Mouse (Mus musculus) midbrain, embryonic 11.5 days (tissue): ENCODE measurements around the gene Card10. TPM values are rescaled to one million over a fixed set of nuclear protein-coding genes. Genes with fewer than 3 reads are reported as not detected.

Source experiments
- ATAC-seq: fragments of 200-750 bp; cut with Nextera tagmentation; 2 replicates; pipeline ENCODE4 v1.8.0; 2017; ENCODE audit warnings: moderate TSS enrichment, moderate library complexity; ENCODE audit not compliant: low FRiP score
- DNase-seq: peaks from one replicate; pipeline ENCODE4 v3.0.0; 2015; ENCODE audit warnings: low spot score; ENCODE audit errors: missing footprints
- H3K27ac ChIP-seq: fragments of 300-500 bp; sonication (generic); 2 replicates; pipeline ENCODE4 v1.5.1; 2014; ENCODE audit warnings: low read depth, low read length
- H3K27me3 ChIP-seq: fragments of 300-500 bp; sonication (generic); 2 replicates; pipeline ENCODE4 v1.6.1; 2014; ENCODE audit warnings: mild to moderate bottlenecking, low read length, moderate library complexity, mixed read lengths; ENCODE audit not compliant: control insufficient read depth, insufficient read depth
- H3K36me3 ChIP-seq: fragments of 300-500 bp; sonication (generic); 2 replicates; pipeline ENCODE4 v1.6.1; 2014; ENCODE audit warnings: mild to moderate bottlenecking, low read length, moderate library complexity, mixed read lengths; ENCODE audit not compliant: control insufficient read depth, insufficient read depth
- H3K4me1 ChIP-seq: fragments of 300-500 bp; sonication (generic); 2 replicates; pipeline ENCODE4 v1.6.1; 2014; ENCODE audit warnings: low read length; ENCODE audit not compliant: control insufficient read depth, insufficient read depth
- H3K4me2 ChIP-seq: fragments of 300-500 bp; sonication (generic); 2 replicates; pipeline ENCODE4 v1.6.1; 2014; ENCODE audit warnings: mild to moderate bottlenecking, moderate library complexity
- H3K4me3 ChIP-seq: fragments of 300-500 bp; sonication (generic); 2 replicates; pipeline ENCODE4 v1.5.1; 2014; ENCODE audit warnings: low read depth, low read length
- H3K9ac ChIP-seq: fragments of 300-500 bp; sonication (generic); 2 replicates; pipeline ENCODE4 v1.6.1; 2014; ENCODE audit warnings: low read length
- H3K9me3 ChIP-seq: fragments of 300-500 bp; sonication (generic); 2 replicates; pipeline ENCODE4 v1.6.1; 2016; ENCODE audit warnings: low read length; ENCODE audit not compliant: control insufficient read depth
- WGBS: fragments of 180-500 bp; shearing (Covaris S2); extraction: QIAGEN DNeasy Blood & Tissue Kit; methylation state at CpG from one replicate; pipeline ENCODE4 v1.1.7; 2014; 5-methylcytosine and 5-hydroxymethylcytosine counted together
- polyA plus RNA-seq: library from polyadenylated mRNA; unstranded; fragments of >200 nt; fragmentation: Nextera tagmentation; extraction: Ambion mirVana; gene quantifications from 2 replicates; pipeline ENCODE4 v1.2.1, GENCODE M21; 2014

Card10 gene
- polyA plus RNA-seq, 1 experiment from 2014 or later, result 1.5 TPM

DNA sequence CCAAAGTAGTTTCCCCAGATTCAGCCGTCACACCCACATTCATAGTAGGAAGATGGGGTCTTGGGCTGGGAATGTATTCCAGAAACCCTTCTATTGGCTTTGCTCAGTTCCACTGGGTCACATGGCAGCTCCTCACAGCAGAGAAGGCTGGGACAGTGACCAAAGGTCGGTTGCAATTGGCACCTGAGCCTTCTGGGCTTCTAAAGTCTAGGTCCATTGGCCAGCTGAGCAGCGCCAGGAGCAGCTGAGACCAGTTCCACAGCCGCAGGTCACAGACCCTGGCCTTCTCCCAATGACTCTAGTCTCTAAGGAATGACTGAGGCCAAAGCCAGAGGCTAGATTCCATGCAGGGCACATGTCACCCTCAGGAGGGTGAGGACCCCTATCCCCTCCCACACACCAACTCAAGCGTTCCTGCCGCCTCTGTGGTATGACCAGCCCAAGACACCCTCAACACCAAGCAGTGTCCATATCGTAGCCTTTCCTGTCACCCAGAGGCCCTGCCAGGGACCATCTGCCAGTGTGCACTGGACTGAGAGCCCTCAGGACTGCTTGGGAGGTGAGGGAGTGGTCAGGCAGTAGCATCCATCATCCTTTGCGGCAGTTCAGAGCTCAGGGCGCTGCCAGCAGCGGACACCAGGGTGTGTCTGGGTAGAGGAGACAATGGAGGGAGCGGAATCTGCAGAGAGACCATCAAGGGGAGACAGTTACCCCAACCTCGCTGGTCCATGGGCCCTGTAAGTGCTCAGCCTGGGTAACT is 46.7 kb downstream of the Card10 start:
- Histone ChIP-seq H3K4me1 (0 out of 2 replicates have a peak, but pooled peaks cover 2% of the 10 kb centered on the region), H3K9me3 (no peaks in the 10 kb centered on the region), H3K27ac (no peak overlapping the region), H3K9ac (no peak overlapping the region), H3K27me3 (no peaks in the 10 kb centered on the region), H3K4me3 (no peak overlapping the region), H3K36me3 (peaks cover 16% of the 10 kb centered on the region), H3K4me2 (no peak overlapping the region)
- DNase-seq (peak; percentile 66), ATAC-seq (no peak)
- 84% methylated on average over 12 of the region's 12 CpGs for WGBS

DNA sequence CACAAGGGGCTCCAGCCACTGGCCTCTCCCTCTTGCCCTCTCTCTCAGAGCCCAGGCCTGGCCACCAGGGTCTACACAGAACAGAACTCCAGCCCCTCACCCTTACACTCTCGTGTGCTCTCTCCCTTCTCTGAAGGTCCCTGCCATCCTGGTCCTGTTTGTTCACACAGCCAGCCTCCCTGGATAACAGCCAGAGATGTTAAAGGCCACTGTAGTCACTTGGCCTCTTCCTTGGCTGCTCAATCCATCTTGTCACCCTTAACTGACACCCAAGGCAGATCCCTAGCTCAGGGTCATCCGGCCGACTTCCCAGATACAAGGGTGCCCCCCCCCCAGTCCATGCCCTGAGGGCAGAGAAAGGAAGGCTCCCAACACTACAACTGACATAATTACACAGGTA is 47.6 kb downstream of the Card10 start:
- no peak overlapping the region for H3K4me2 ChIP-seq
- peak overlapping the region; percentile 41 for H3K27ac ChIP-seq
- peaks cover 5% of the 10 kb centered on the region; the same call in 1 of the 2 replicates for H3K4me1 ChIP-seq
- 79% methylated on average over 3 of the region's 3 CpGs for WGBS
- H3K4me3 ChIP-seq, result no peak overlapping the region
- H3K9ac ChIP-seq, result no peak overlapping the region; the same call in 1 of the 2 replicates
- no peaks in the 10 kb centered on the region for H3K27me3 ChIP-seq
- peaks cover 13% of the 10 kb centered on the region for H3K36me3 ChIP-seq
- H3K9me3 ChIP-seq, result no peaks in the 10 kb centered on the region
- ATAC-seq, result no peak
- peak; percentile 49 for DNase-seq

DNA sequence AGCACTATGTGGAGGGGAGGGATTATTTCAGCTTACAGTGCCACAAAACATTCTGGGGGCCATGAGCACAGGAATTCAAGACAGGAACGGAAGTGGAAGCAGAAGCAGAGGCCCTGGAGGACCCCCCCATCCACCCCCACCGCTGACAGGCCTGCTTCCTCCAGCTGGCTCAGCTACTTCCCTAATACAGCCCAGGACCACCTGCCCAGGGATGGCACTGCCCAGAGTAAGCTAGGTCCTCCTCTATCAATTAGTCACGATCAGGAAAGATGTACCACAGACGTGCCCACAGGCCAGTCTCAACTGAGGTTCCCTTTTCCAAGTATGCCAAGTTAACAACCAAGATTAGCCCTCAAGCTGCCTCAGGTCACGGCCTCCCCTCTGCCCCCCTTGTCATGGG is 48.7 kb downstream of the Card10 start:
- no peak overlapping the region for H3K4me3 ChIP-seq
- peaks cover 11% of the 10 kb centered on the region for H3K36me3 ChIP-seq
- no peak overlapping the region for H3K9ac ChIP-seq
- 81% methylated on average over 5 of the region's 5 CpGs for WGBS
- no peaks in the 10 kb centered on the region for H3K9me3 ChIP-seq
- no peaks in the 10 kb centered on the region for H3K27me3 ChIP-seq
- no peak overlapping the region for H3K4me2 ChIP-seq
- peak overlapping the region; percentile 41; the same call in 1 of the 2 replicates for H3K27ac ChIP-seq
- ATAC-seq (no peak), DNase-seq (no peak)
- peaks cover 5% of the 10 kb centered on the region; the same call in 1 of the 2 replicates for H3K4me1 ChIP-seq

DNA sequence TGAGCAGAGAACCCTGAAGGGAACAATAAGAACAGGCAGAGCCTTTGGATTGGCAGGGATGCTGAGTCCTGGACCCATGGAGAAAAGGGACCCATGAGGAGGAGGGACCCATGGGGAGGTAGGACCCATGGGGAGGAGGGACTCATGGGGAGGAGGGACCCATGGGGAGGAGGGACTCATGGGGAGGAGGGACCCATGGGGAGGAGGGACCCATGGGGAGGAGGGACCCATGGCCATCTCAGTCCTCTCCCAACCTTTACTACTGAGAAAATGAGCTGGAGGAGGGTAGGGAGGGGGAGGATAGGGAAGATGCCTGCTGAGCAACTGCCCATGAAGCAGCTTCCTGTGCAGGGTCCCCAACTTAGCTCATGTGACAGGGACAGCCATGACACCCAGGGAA is 49.9 kb downstream of the Card10 start:
- no peak overlapping the region for H3K4me2 ChIP-seq
- ATAC-seq (no peak), DNase-seq (no peak)
- H3K4me3 ChIP-seq, result no peak overlapping the region
- H3K9ac ChIP-seq, result no peak overlapping the region
- no peaks in the 10 kb centered on the region for H3K27me3 ChIP-seq
- no peak overlapping the region for H3K27ac ChIP-seq
- H3K4me1 ChIP-seq, result peaks cover 5% of the 10 kb centered on the region; the same call in 1 of the 2 replicates
- H3K36me3 ChIP-seq, result peaks cover 7% of the 10 kb centered on the region
- H3K9me3 ChIP-seq, result no peaks in the 10 kb centered on the region

DNA sequence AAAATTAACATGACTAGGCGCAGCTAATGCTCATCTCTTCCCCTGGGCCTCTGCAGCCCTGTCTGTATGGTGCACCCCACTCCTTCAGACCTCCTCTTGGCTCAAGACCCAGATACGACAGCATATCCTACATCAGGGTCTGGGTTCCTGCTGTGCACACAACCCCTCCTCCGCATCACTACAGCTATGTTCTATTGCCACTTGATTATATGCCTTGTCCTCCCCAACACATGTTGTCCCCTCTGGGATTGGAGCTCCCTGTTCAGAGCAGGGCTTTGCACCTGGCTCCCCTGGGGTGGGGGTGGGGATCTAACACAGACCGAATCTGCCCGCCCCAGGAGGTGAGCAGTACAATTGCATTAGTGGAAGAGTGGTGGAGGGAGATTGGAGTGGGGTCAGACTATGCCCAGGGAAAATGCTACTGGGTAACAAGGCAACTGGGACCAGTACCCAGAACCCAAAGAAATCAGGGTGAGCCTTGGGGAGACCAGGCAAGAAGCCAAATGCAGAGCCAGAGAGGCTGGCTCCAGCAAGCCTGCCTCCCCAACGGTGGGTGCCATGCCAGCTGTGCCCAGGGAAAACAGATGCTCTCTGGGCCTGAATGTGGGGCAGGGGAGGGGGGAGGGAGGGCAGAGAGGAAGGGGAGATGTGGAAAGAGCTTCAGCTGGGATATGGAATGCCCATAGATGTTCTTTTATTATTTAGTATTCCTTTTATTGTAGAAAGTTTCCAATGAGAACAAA is 52.1 kb downstream of the Card10 start:
- WGBS, result 61% methylated on average over 6 of the region's 6 CpGs
- Histone ChIP-seq H3K4me3 (no peak overlapping the region), H3K4me2 (no peak overlapping the region), H3K27ac (no peak overlapping the region), H3K9ac (no peak overlapping the region), H3K36me3 (no peaks in the 10 kb centered on the region), H3K4me1 (peaks cover 5% of the 10 kb centered on the region; the same call in 1 of the 2 replicates), H3K9me3 (no peaks in the 10 kb centered on the region), H3K27me3 (no peaks in the 10 kb centered on the region)
- no peak for ATAC-seq
- DNase-seq, result peak; percentile 78

DNA sequence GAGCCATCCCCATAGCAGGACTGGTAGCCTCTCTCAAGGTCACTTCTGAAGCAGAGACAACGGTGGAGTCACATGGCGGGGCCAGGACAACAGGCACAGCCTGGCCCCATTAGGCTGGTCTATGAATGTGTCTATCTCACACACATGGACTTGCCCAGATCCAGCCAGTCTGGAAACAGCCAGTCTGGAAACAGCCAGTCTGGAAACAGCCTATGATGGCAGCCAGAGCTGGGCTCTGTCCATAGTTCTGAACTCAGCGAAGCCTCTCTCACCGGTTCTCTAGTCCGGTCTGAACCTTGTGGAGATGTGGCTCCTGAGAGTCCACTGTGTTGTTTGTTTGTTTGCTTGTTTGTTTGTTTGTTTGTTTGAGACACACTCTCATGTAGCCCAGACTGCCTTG is 53.0 kb downstream of the Card10 start:
- Histone ChIP-seq H3K27me3 (no peaks in the 10 kb centered on the region), H3K4me1 (peaks cover 3% of the 10 kb centered on the region; the same call in 1 of the 2 replicates), H3K4me3 (no peak overlapping the region), H3K9ac (no peak overlapping the region), H3K36me3 (no peaks in the 10 kb centered on the region), H3K9me3 (no peaks in the 10 kb centered on the region), H3K4me2 (no peak overlapping the region), H3K27ac (no peak overlapping the region)
- ATAC-seq (no peak), DNase-seq (peak; percentile 49)
- 59% methylated on average over 5 of the region's 5 CpGs for WGBS

DNA sequence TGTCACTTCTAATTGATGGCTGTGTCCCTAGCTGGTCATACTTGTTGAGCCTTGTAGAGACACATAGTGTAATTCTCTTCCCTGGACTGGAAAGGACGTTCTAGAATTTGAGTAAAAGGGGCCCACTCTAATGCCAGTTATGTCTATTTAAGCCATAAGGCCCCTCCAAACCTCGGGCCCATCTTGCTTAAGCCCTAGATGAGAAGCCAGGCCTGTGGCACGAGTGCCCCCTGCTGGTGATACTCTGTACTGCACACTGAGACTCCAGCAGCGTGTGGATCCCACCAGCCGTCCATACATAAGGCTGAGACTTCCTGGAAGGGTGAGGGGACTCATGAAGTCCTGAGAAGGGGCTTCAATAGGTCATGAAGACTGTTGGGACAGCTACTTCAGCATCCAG is 58.6 kb downstream of the Card10 start:
- Histone ChIP-seq H3K4me1 (no peaks in the 10 kb centered on the region), H3K4me3 (no peak overlapping the region), H3K9ac (no peak overlapping the region), H3K27me3 (no peaks in the 10 kb centered on the region), H3K36me3 (no peaks in the 10 kb centered on the region), H3K27ac (no peak overlapping the region), H3K9me3 (no peaks in the 10 kb centered on the region), H3K4me2 (no peak overlapping the region)
- 3% methylated on average over 5 of the region's 5 CpGs for WGBS
- 0 out of 2 replicates have a peak, but pooled peaks have one; percentile 27 for ATAC-seq
- peak; percentile 99 for DNase-seq

DNA sequence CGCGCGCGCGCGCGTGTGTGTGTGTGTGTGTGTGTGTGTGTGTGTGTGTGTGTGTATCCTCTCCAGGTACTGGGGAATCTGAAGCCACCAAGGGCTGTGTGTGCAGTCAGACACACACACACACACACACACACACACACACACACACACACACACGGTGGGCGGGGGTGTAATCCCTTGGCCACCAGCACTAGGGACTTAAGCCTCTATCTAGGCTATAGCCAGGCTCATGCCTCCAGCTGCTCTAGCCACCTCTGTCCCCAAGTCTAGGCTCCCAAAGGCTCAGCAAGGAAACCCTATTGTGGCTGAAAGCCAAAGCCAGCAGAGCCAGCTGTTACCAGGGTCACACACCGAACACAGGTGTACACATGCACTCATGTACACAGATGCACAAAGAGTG is 60.0 kb downstream of the Card10 start:
- Histone ChIP-seq H3K4me2 (no peak overlapping the region), H3K27ac (no peak overlapping the region), H3K4me3 (no peak overlapping the region), H3K4me1 (peaks cover under 1% of the 10 kb centered on the region; the same call in 1 of the 2 replicates), H3K9ac (no peak overlapping the region), H3K27me3 (no peaks in the 10 kb centered on the region), H3K36me3 (no peaks in the 10 kb centered on the region), H3K9me3 (no peaks in the 10 kb centered on the region)
- 77% methylated on average over 10 of the region's 10 CpGs for WGBS
- DNase-seq (peak; percentile 79), ATAC-seq (no peak)

DNA sequence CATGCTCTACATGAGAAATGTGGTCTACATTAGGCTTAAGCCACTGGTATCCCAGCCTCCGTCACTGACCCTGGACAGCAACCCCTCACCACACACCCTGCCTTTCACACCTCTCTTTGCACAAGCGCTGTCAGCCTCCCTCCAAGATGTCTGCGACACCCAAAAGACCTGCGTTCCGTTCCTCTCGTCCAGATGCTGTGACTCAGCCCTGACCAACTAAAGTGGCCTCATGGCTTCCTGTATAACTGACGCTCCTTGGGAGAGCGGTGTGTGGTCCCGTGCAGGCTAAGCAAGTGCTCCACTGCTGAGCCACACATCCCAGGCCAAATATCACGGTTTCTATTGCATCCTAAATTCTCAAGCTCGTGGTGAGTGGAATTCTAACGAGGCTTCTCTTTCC is 62.2 kb downstream of the Card10 start:
- WGBS, result 80% methylated on average over 12 of the region's 12 CpGs
- H3K4me1 ChIP-seq, result peaks cover 8% of the 10 kb centered on the region
- H3K9me3 ChIP-seq, result no peaks in the 10 kb centered on the region
- ATAC-seq (no peak), DNase-seq (peak; percentile 69)
- H3K9ac ChIP-seq, result no peak overlapping the region
- H3K27me3 ChIP-seq, result no peaks in the 10 kb centered on the region
- no peak overlapping the region for H3K27ac ChIP-seq
- H3K36me3 ChIP-seq, result no peaks in the 10 kb centered on the region
- H3K4me2 ChIP-seq, result no peak overlapping the region
- no peak overlapping the region for H3K4me3 ChIP-seq
